Mouse (Mus musculus) forebrain, embryonic 12.5 days (tissue): Measurements from ENCODE around the gene Gm9913. TPM values are rescaled to one million over a fixed set of nuclear protein-coding genes. Genes with fewer than 3 reads are reported as not detected.

Experiments
- ATAC-seq: fragments of 200-750 bp; cut with Nextera tagmentation; 2 replicates; pipeline ENCODE4 v1.8.0; 2017; ENCODE audit warnings: moderate TSS enrichment; ENCODE audit not compliant: low FRiP score
- H3K27ac ChIP-seq: fragments of 300-500 bp; sonication (generic); 2 replicates; pipeline ENCODE4 v1.5.1; 2016; ENCODE audit warnings: mild to moderate bottlenecking
- H3K27me3 ChIP-seq: fragments of 300-500 bp; sonication (generic); 2 replicates; pipeline ENCODE4 v1.6.1; 2016; ENCODE audit warnings: mild to moderate bottlenecking
- H3K36me3 ChIP-seq: fragments of 300-500 bp; sonication (generic); replicated peaks from 2 replicates; pipeline ENCODE4 v1.6.1; 2016; ENCODE audit warnings: mild to moderate bottlenecking
- H3K4me1 ChIP-seq: fragments of 300-500 bp; sonication (generic); 2 replicates; pipeline ENCODE4 v1.6.1; 2016
- H3K4me2 ChIP-seq: fragments of 300-500 bp; sonication (generic); 2 replicates; pipeline ENCODE4 v1.6.1; 2016; ENCODE audit warnings: mild to moderate bottlenecking, moderate library complexity
- H3K4me3 ChIP-seq: fragments of 300-500 bp; sonication (generic); replicated peaks from 2 replicates; pipeline ENCODE4 v1.5.1; 2016; ENCODE audit warnings: mild to moderate bottlenecking
- H3K9ac ChIP-seq: fragments of 300-500 bp; sonication (generic); 2 replicates; pipeline ENCODE4 v1.6.1; 2016; ENCODE audit warnings: mild to moderate bottlenecking
- H3K9me3 ChIP-seq: fragments of 300-500 bp; sonication (generic); 2 replicates; pipeline ENCODE4 v1.6.1; 2016
- WGBS: fragments of 180-500 bp; shearing (Covaris S2); methylation state at CpG from one replicate; pipeline ENCODE4 v1.1.7; 2016; 5-methylcytosine and 5-hydroxymethylcytosine counted together
- polyA plus RNA-seq: library from polyadenylated mRNA; unstranded; fragments of >200 nt; fragmentation: Nextera tagmentation; extraction: Ambion mirVana; gene quantifications from 2 replicates; pipeline ENCODE4 v1.2.1, GENCODE M21; 2016

The Gm9913 gene
- polyA plus RNA-seq, 1 experiment from 2014 or later = 0.38 TPM

- peak overlapping the region; percentile 97 for H3K4me2 ChIP-seq
- under 1% methylated on average over 48 of the region's 48 CpGs for whole genome bisulfite sequencing
- H3K36me3 ChIP-seq = 0 out of 2 replicates have a peak, but pooled peaks cover 3% of the 10 kb centered on the region
- peaks cover 16% of the 10 kb centered on the region for H3K4me1 ChIP-seq
- H3K27me3 ChIP-seq = peaks cover 13% of the 10 kb centered on the region; the same call in 1 of the 2 replicates
- peak overlapping the region; percentile 76 for H3K9ac ChIP-seq
- H3K4me3 ChIP-seq = peak overlapping the region; percentile 68
- H3K27ac ChIP-seq = peak overlapping the region; percentile 80
- peak; percentile 78 for ATAC-seq
- H3K9me3 ChIP-seq = no peaks in the 10 kb centered on the region
Observed at GRCm38 (mm10) chr2:125505746-125506315, 942 bp downstream of the Gm9913 start.

GRCm38 (mm10) chr2:125506316-125507054 is 1.6 kb downstream of the Gm9913 start:
- peaks cover 16% of the 10 kb centered on the region for H3K4me1 ChIP-seq
- ATAC-seq = peak; percentile 88
- H3K9ac ChIP-seq = peak overlapping the region; percentile 76
- peaks cover 13% of the 10 kb centered on the region; the same call in 1 of the 2 replicates for H3K27me3 ChIP-seq
- WGBS = under 1% methylated on average over 37 of the region's 37 CpGs
- 0 out of 2 replicates have a peak, but pooled peaks cover 2% of the 10 kb centered on the region for H3K36me3 ChIP-seq
- H3K4me3 ChIP-seq = peak overlapping the region; percentile 68
- H3K4me2 ChIP-seq = peak overlapping the region; percentile 97
- peak overlapping the region; percentile 80 for H3K27ac ChIP-seq
- no peaks in the 10 kb centered on the region for H3K9me3 ChIP-seq

GRCm38 (mm10) chr2:125507893-125508292 is 3.0 kb downstream of the Gm9913 start, which contains the start of gene Fbn1:
Gene Fbn1, minus strand, starts transcription at chr2:125507993.
- Histone ChIP-seq H3K9ac (peak within 1 kb of the TSS; percentile 76), H3K4me2 (peak within 1 kb of the TSS; percentile 97), H3K27ac (0 out of 2 replicates have a peak within 1 kb of the TSS, but pooled peaks have one; percentile 37), H3K4me3 (peak within 1 kb of the TSS; percentile 68), H3K36me3 (no peaks in the 10 kb centered on the region), H3K9me3 (no peaks in the 10 kb centered on the region), H3K4me1 (peaks cover 16% of the 10 kb centered on the region), H3K27me3 (peaks cover 13% of the 10 kb centered on the region; the same call in 1 of the 2 replicates)
- ATAC-seq = no peak
- 83% methylated on average over 4 of the region's 4 CpGs for WGBS

- no peak overlapping the region for H3K4me2 ChIP-seq
- 92% methylated on average over 5 of the region's 5 CpGs for WGBS
- no peak overlapping the region for H3K27ac ChIP-seq
- no peaks in the 10 kb centered on the region for H3K9me3 ChIP-seq
- H3K4me3 ChIP-seq = no peak overlapping the region
- H3K4me1 ChIP-seq = peaks cover 16% of the 10 kb centered on the region
- peaks cover 13% of the 10 kb centered on the region; the same call in 1 of the 2 replicates for H3K27me3 ChIP-seq
- no peaks in the 10 kb centered on the region for H3K36me3 ChIP-seq
- no peak for ATAC-seq
- H3K9ac ChIP-seq = no peak overlapping the region
Observed at GRCm38 (mm10) chr2:125508381-125508780, 3.5 kb downstream of the Gm9913 start.

- WGBS = 75% methylated on average over 2 of the region's 2 CpGs
- Histone ChIP-seq H3K36me3 (no peaks in the 10 kb centered on the region), H3K9ac (no peak overlapping the region), H3K9me3 (no peaks in the 10 kb centered on the region), H3K27ac (no peak overlapping the region), H3K4me2 (no peak overlapping the region), H3K4me3 (no peak overlapping the region), H3K27me3 (peaks cover 13% of the 10 kb centered on the region; the same call in 1 of the 2 replicates), H3K4me1 (peaks cover 6% of the 10 kb centered on the region)
- ATAC-seq = no peak
Observed at GRCm38 (mm10) chr2:125510752-125511151, 5.9 kb downstream of the Gm9913 start.

- no peak for ATAC-seq
- Histone ChIP-seq H3K4me2 (no peak overlapping the region), H3K27ac (no peak overlapping the region), H3K9me3 (no peaks in the 10 kb centered on the region), H3K36me3 (no peaks in the 10 kb centered on the region), H3K4me1 (peaks cover 2% of the 10 kb centered on the region), H3K27me3 (peaks cover 8% of the 10 kb centered on the region; the same call in 1 of the 2 replicates), H3K9ac (no peak overlapping the region), H3K4me3 (no peak overlapping the region)
- WGBS = 75% methylated on average over 4 of the region's 4 CpGs
Observed at GRCm38 (mm10) chr2:125511898-125512297, 7.0 kb downstream of the Gm9913 start.

- no peaks in the 10 kb centered on the region for H3K4me1 ChIP-seq
- no peaks in the 10 kb centered on the region for H3K36me3 ChIP-seq
- H3K4me3 ChIP-seq = no peak overlapping the region
- no peak overlapping the region for H3K9ac ChIP-seq
- no peaks in the 10 kb centered on the region for H3K9me3 ChIP-seq
- ATAC-seq = no peak
- no peak overlapping the region for H3K4me2 ChIP-seq
- H3K27ac ChIP-seq = no peak overlapping the region
- 84% methylated on average over 4 of the region's 4 CpGs for WGBS
- H3K27me3 ChIP-seq = peaks cover 4% of the 10 kb centered on the region; the same call in 1 of the 2 replicates
Observed at GRCm38 (mm10) chr2:125512544-125512943, 7.7 kb downstream of the Gm9913 start.

GRCm38 (mm10) chr2:125514391-125514790 is 9.5 kb downstream of the Gm9913 start:
- no peak overlapping the region for H3K4me3 ChIP-seq
- H3K9ac ChIP-seq = no peak overlapping the region
- no peak overlapping the region for H3K4me2 ChIP-seq
- H3K4me1 ChIP-seq = no peaks in the 10 kb centered on the region
- no peak overlapping the region for H3K27ac ChIP-seq
- ATAC-seq = no peak
- no peaks in the 10 kb centered on the region for H3K36me3 ChIP-seq
- no peaks in the 10 kb centered on the region for H3K9me3 ChIP-seq
- WGBS = 65% methylated on average over 3 of the region's 3 CpGs
- no peaks in the 10 kb centered on the region for H3K27me3 ChIP-seq

GRCm38 (mm10) chr2:125515291-125516057 is 10.6 kb downstream of the Gm9913 start:
- Histone ChIP-seq H3K4me2 (no peak overlapping the region), H3K36me3 (no peaks in the 10 kb centered on the region), H3K27me3 (no peaks in the 10 kb centered on the region), H3K27ac (no peak overlapping the region), H3K9ac (no peak overlapping the region), H3K9me3 (no peaks in the 10 kb centered on the region), H3K4me1 (no peaks in the 10 kb centered on the region), H3K4me3 (no peak overlapping the region)
- ATAC-seq = no peak
- WGBS = 76% methylated on average over 12 of the region's 12 CpGs

GRCm38 (mm10) chr2:125516594-125516993 is 11.7 kb downstream of the Gm9913 start:
- H3K27ac ChIP-seq = no peak overlapping the region
- H3K9me3 ChIP-seq = no peaks in the 10 kb centered on the region
- no peaks in the 10 kb centered on the region for H3K36me3 ChIP-seq
- H3K4me1 ChIP-seq = no peaks in the 10 kb centered on the region
- no peak overlapping the region for H3K4me2 ChIP-seq
- no peak for ATAC-seq
- no peak overlapping the region for H3K9ac ChIP-seq
- 56% methylated on average over 4 of the region's 4 CpGs for WGBS
- no peak overlapping the region for H3K4me3 ChIP-seq
- H3K27me3 ChIP-seq = no peaks in the 10 kb centered on the region

- Histone ChIP-seq H3K27ac (no peak overlapping the region), H3K36me3 (no peaks in the 10 kb centered on the region), H3K4me2 (no peak overlapping the region), H3K27me3 (no peaks in the 10 kb centered on the region), H3K4me1 (no peaks in the 10 kb centered on the region), H3K9ac (no peak overlapping the region), H3K9me3 (no peaks in the 10 kb centered on the region), H3K4me3 (no peak overlapping the region)
- ATAC-seq = no peak
- WGBS = 90% methylated on average over 2 of the region's 2 CpGs
Observed at GRCm38 (mm10) chr2:125525484-125525883, 20.6 kb downstream of the Gm9913 start.

GRCm38 (mm10) chr2:125526566-125526965 is 21.7 kb downstream of the Gm9913 start:
- Histone ChIP-seq H3K9me3 (no peaks in the 10 kb centered on the region), H3K36me3 (no peaks in the 10 kb centered on the region), H3K4me3 (no peak overlapping the region), H3K4me1 (no peaks in the 10 kb centered on the region), H3K27ac (no peak overlapping the region), H3K4me2 (no peak overlapping the region), H3K9ac (no peak overlapping the region), H3K27me3 (no peaks in the 10 kb centered on the region)
- ATAC-seq = no peak
- WGBS = 90% methylated on average over 5 of the region's 5 CpGs
